Mouse (Mus musculus) adrenal gland, adult 10 weeks (tissue): ENCODE results near the gene Insig2. TPM values are rescaled to one million over a fixed set of nuclear protein-coding genes. Genes with fewer than 3 reads are reported as not detected.

Source experiments
- polyA plus RNA-seq: library from polyadenylated mRNA; stranded (reverse); fragments of 350-450 nt; fragmentation: Illumina TruSeq; extraction: RNeasy Lipid Tissue Mini Kit (QIAGEN cat#74804); gene quantifications from one replicate; pipeline ENCODE4 v1.2.3, GENCODE M21; 2014; ENCODE audit warnings: low read depth, low replicate concordance

The Insig2 gene
- 105 TPM for polyA plus RNA-seq

GRCm38 (mm10) chr1:121332485-121332884 lies at the start of gene Insig2:
Insig2 (minus strand) TSS chr1:121332589.

Other genes with a start within 250 kb of the Insig2 start
- 19.6 TPM for gene Ccdc93, start 98.5 kb upstream of the Insig2 start, polyA plus RNA-seq
- gene Htr5b, start 195.9 kb upstream of the Insig2 start, polyA plus RNA-seq: not detected
- 65.1 TPM for gene Ddx18, start 235.4 kb upstream of the Insig2 start, polyA plus RNA-seq